Mouse (Mus musculus) CD8-positive naive resting alpha-beta T cell, adult 2 months (primary cell): ENCODE results near the gene Rbms1.

Experiments
- DNase-seq, 2 experiments: peaks; one replicate each; pipeline ENCODE4 v3.0.0; 2022; ENCODE audit warnings: low read depth in 2 of 2, low spot score in 2 of 2

The Rbms1 gene

GRCm38 (mm10) chr2:60812949-60813348 is 150.0 kb downstream of the Rbms1 start:
- no peak for DNase-seq

GRCm38 (mm10) chr2:60810617-60811016 is 152.4 kb downstream of the Rbms1 start:
- DNase-seq = peak; percentile 23 to 36

GRCm38 (mm10) chr2:60809441-60809921 is 153.5 kb downstream of the Rbms1 start:
- DNase-seq = no peak

GRCm38 (mm10) chr2:60808822-60809221 is 154.2 kb downstream of the Rbms1 start:
- DNase-seq = no peak

GRCm38 (mm10) chr2:60807341-60808195 is 155.4 kb downstream of the Rbms1 start:
- no peak for DNase-seq

- DNase-seq = no peak
Observed at GRCm38 (mm10) chr2:60804763-60805162, 158.2 kb downstream of the Rbms1 start.

GRCm38 (mm10) chr2:60803377-60803776 is 159.6 kb downstream of the Rbms1 start:
- no peak for DNase-seq

GRCm38 (mm10) chr2:60802828-60803227 is 160.2 kb downstream of the Rbms1 start:
- DNase-seq = no peak

- DNase-seq = no peak
Observed at GRCm38 (mm10) chr2:60802191-60802590, 160.8 kb downstream of the Rbms1 start.

GRCm38 (mm10) chr2:60801571-60802155 is 161.3 kb downstream of the Rbms1 start:
- DNase-seq = no peak

GRCm38 (mm10) chr2:60800921-60801558 is 162.0 kb downstream of the Rbms1 start:
- DNase-seq = no peak

- DNase-seq = no peak
Observed at GRCm38 (mm10) chr2:60799816-60800215, 163.2 kb downstream of the Rbms1 start.

- no peak for DNase-seq
Observed at GRCm38 (mm10) chr2:60798767-60799529, 164.0 kb downstream of the Rbms1 start.

- DNase-seq = no peak
Observed at GRCm38 (mm10) chr2:60796969-60797669, 165.9 kb downstream of the Rbms1 start.

GRCm38 (mm10) chr2:60796616-60796968 is 166.4 kb downstream of the Rbms1 start:
- no peak for DNase-seq

GRCm38 (mm10) chr2:60795861-60796260 is 167.1 kb downstream of the Rbms1 start:
- DNase-seq = no peak

- no peak for DNase-seq
Observed at GRCm38 (mm10) chr2:60792506-60792905, 170.5 kb downstream of the Rbms1 start.

- DNase-seq = no peak
Observed at GRCm38 (mm10) chr2:60789126-60789525, 173.9 kb downstream of the Rbms1 start.

- no peak for DNase-seq
Observed at GRCm38 (mm10) chr2:60788173-60788908, 174.7 kb downstream of the Rbms1 start.

- DNase-seq = no peak
Observed at GRCm38 (mm10) chr2:60787088-60787487, 175.9 kb downstream of the Rbms1 start.
